Comparison of ENCODE assay signal across 27 mouse cellular contexts in genomic region chr6:140383580-140384400, GRCm38 (mm10). TPM values are rescaled to one million over a fixed set of nuclear protein-coding genes. Genes with fewer than 3 reads are reported as not detected.
A peak's percentile ranks its signal among the peaks of the same experiment; 100 is the strongest.
DNase-seq lines count a peak whose midpoint lies in the region; ATAC-seq and TF ChIP-seq lines count a peak whose summit lies in the region.
"Had no signal": no experiment of that assay in that cellular context is flagged by ENCODE, and none has a peak within 500 bp of the region (broad histone marks: within the 10 kb centered on the region; RNA-seq: fewer than 3 reads in every experiment).

No protein-coding gene starts in this region.

- no peaks in the 10 kb centered on the region for H3K4me1 ChIP-seq in kidney, embryonic 14.5 days (ENCODE audit: control insufficient read depth, insufficient read depth, low read length)
- H3K4me1 ChIP-seq: forebrain, embryonic 13.5 days; heart, embryonic 13.5 days; hindbrain, embryonic 10.5 days; hindbrain, embryonic 15.5 days; liver, embryonic 15.5 days; lung, embryonic 15.5 days; midbrain, embryonic 10.5 days; midbrain, embryonic 15.5 days; neural tube, embryonic 15.5 days had no signal

- H3K27me3 ChIP-seq in kidney, embryonic 14.5 days (ENCODE audit: control insufficient read depth, insufficient read depth, low read length), result no peaks in the 10 kb centered on the region
- H3K27me3 ChIP-seq in Patski, result no peaks in the 10 kb centered on the region
- H3K27me3 ChIP-seq: forebrain, embryonic 13.5 days; heart, embryonic 13.5 days; hindbrain, embryonic 15.5 days; liver, embryonic 15.5 days; lung, embryonic 15.5 days; midbrain, embryonic 15.5 days; neural tube, embryonic 15.5 days had no signal

- H3K9ac ChIP-seq in kidney, embryonic 14.5 days (ENCODE audit: low read depth, low read length), result no peak overlapping the region
- H3K9ac ChIP-seq: forebrain, embryonic 13.5 days; heart, embryonic 13.5 days; hindbrain, embryonic 15.5 days; liver, embryonic 15.5 days; lung, embryonic 15.5 days; midbrain, embryonic 15.5 days; neural tube, embryonic 15.5 days had no signal

- no peak overlapping the region for H3K27ac ChIP-seq in kidney, embryonic 14.5 days (ENCODE audit: low read depth, low read length)
- H3K27ac ChIP-seq: forebrain, embryonic 13.5 days; heart, embryonic 13.5 days; hindbrain, embryonic 10.5 days; hindbrain, embryonic 15.5 days; kidney, postnatal 0 days; liver, embryonic 15.5 days; lung, embryonic 15.5 days; midbrain, embryonic 10.5 days; midbrain, embryonic 15.5 days; neural tube, embryonic 15.5 days had no signal

- H3K4me2 ChIP-seq in kidney, embryonic 14.5 days (replicated peaks; ENCODE audit: low read depth, low read length), result no peak overlapping the region
- H3K4me2 ChIP-seq: forebrain, embryonic 13.5 days; heart, embryonic 13.5 days; hindbrain, embryonic 15.5 days; liver, embryonic 15.5 days; lung, embryonic 15.5 days; midbrain, embryonic 15.5 days; neural tube, embryonic 15.5 days had no signal

- peak; percentile 50 for DNase-seq in kidney, adult 11 months
- DNase-seq in Patski (ENCODE audit: low read depth, low spot score), result peak; percentile 60
- peak; percentile 54 to 61 for DNase-seq in kidney, adult 8-10 months
- peak; percentile 51 to 78 for DNase-seq in kidney, postnatal 25 days
- no peak for DNase-seq in T-cell, adult 2 months (ENCODE audit: low spot score)
- no peak for DNase-seq in frontal cortex, postnatal 14 days (ENCODE audit: low spot score in 2 of 2)
- DNase-seq: adrenal gland, adult 8-10 months; cerebellum, adult 2 months; gastrocnemius, postnatal 14 days; heart, postnatal 14 days; liver; retina, postnatal 1 day; right cerebral cortex, postnatal 14 days had no signal

- no peaks in the 10 kb centered on the region for H3K9me3 ChIP-seq in kidney, embryonic 14.5 days (ENCODE audit: control insufficient read depth, low read length)
- H3K9me3 ChIP-seq: forebrain, embryonic 13.5 days; heart, embryonic 13.5 days; hindbrain, embryonic 10.5 days; hindbrain, embryonic 15.5 days; liver, embryonic 15.5 days; lung, embryonic 15.5 days; midbrain, embryonic 10.5 days; midbrain, embryonic 15.5 days; neural tube, embryonic 15.5 days had no signal

- no peak overlapping the region for H3K4me3 ChIP-seq in kidney, embryonic 14.5 days (ENCODE audit: low read length)
- H3K4me3 ChIP-seq: erythroblast, embryonic 14.5 days; forebrain, embryonic 13.5 days; heart, embryonic 13.5 days; hindbrain, embryonic 10.5 days; hindbrain, embryonic 15.5 days; liver, embryonic 15.5 days; lung, embryonic 15.5 days; midbrain, embryonic 10.5 days; midbrain, embryonic 15.5 days; neural tube, embryonic 15.5 days had no signal

- no peak for TF ChIP-seq CTCF in Patski (IDR thresholded peaks at IDR 0.05)

- H3K36me3 ChIP-seq in kidney, embryonic 14.5 days (ENCODE audit: control insufficient read depth, insufficient read depth, low read length), result no peaks in the 10 kb centered on the region
- H3K36me3 ChIP-seq: heart, embryonic 13.5 days; hindbrain, embryonic 10.5 days; hindbrain, embryonic 15.5 days; liver, embryonic 15.5 days; lung, embryonic 15.5 days; midbrain, embryonic 10.5 days; midbrain, embryonic 15.5 days; neural tube, embryonic 15.5 days had no signal

- POLR2A ChIA-PET in Patski (lab: Charles Lee), result interaction anchor here (0.6 to 0.9 kb wide), 2 partner anchors 22 to 98 kb away, joined by 3 to 6 read pairs; no protein-coding TSS in a partner anchor

- CTCF ChIA-PET in Patski (lab: Charles Lee), result interaction anchor here (1.0 to 1.1 kb wide), 2 partner anchors 13 to 185 kb away, joined by 3 read pairs; no protein-coding TSS in a partner anchor

- WGBS in kidney, embryonic 14.5 days, result 83% methylated on average over 10 of the region's 10 CpGs

- ATAC-seq in kidney, embryonic 14.5 days (ENCODE audit: low FRiP score, low TSS enrichment), result no peak
- ATAC-seq in Patski, result peak; percentile 67
- ATAC-seq: CD4-positive, CD25-positive, alpha-beta regulatory T cell, adult 4 months; forebrain, embryonic 13.5 days; inflammation-experienced regulatory T-cells, adult 6 months; midbrain, embryonic 15.5 days had no signal

- in situ Hi-C loops in Patski (cut with MboI; ENCODE audit: low pct_unique_long_range_greater_than_20kb), result no loop called here

RNA-seq across cellular contexts. Expression of gene Plekha5, which starts 40.1 kb away (rescaled TPM):
- polyA plus RNA-seq in kidney, embryonic 14.5 days (2014; fragmentation: Nextera tagmentation; extraction: Ambion mirVana), result 43.8 and 63.4 TPM in 2 replicates
- 72.9 TPM for polyA plus RNA-seq in Patski (2021)

Comparison
In these comparisons a context has a peak if more than half of its experiments do, and no peak if none do; other contexts are left out.
1. DNase-seq: peak in kidney, adult 11 months (single experiment), Patski (single experiment), kidney, adult 8-10 months (2 of 2) and kidney, postnatal 25 days (2 of 2); none in T-cell, adult 2 months (single experiment) and frontal cortex, postnatal 14 days (0 of 2).